Mouse (Mus musculus) thymus, postnatal 0 days (tissue): ENCODE data around the gene Uqcc1. TPM values are rescaled to one million over a fixed set of nuclear protein-coding genes. Genes with fewer than 3 reads are reported as not detected.

Experiments used
- DNase-seq: peaks from one replicate; pipeline ENCODE4 v3.0.0-alpha.2; 2015; ENCODE audit warnings: low spot score
- polyA plus RNA-seq: library from polyadenylated mRNA; unstranded; fragments of >200 nt; fragmentation: Nextera tagmentation; extraction: Ambion mirVana; gene quantifications from 2 replicates; pipeline ENCODE4 v1.2.1, GENCODE M21; 2015

Uqcc1 gene
- polyA plus RNA-seq, 1 experiment from 2014 or later, result 58.2 TPM

DNA sequence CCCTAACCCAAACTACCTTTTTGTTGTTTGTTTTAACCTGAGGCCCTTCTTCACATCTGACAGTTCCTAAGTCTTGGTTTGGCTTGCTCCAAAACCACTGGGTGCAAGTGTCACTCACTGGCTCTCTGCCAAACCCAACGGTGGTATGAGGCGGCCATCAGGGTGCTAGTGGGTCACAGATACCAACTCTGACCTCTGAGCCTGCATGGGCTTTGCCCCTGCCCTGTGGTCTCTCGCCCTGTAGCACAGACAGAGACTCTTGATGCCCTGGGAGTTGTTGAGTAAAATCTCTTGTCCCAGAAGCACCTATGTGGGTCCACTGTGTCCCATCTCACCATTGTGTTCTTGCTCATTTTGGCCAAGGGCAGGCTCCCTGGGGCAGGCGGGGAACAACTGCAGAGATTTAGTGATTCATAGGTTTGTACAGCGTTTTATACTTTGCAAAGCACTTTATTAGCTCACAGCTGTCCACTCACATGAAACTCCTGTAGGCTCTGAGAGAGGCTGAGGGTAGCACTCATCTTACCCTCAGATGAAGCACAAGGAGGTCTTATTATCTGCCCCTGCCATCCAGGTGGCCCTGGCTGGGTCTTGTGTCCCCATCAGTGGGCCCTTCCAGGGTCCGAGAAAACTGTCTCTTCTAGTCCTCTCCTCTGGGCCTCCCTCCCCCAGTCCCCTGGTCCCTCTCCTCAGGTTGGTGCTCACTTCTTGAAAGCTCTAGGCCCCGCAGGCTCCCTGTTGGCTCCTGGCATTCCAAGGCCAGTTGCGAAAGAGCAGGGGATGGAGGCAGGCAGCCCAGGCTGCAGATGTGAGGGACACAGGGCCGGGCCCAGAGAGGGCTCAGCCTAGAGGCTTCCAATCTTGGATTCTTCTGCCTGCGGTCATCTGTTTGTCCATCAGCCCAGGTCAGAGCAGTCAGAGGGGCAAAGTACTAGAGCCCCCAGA lies 112.5 kb downstream of the Uqcc1 start:
- DNase-seq, result no peak

DNA sequence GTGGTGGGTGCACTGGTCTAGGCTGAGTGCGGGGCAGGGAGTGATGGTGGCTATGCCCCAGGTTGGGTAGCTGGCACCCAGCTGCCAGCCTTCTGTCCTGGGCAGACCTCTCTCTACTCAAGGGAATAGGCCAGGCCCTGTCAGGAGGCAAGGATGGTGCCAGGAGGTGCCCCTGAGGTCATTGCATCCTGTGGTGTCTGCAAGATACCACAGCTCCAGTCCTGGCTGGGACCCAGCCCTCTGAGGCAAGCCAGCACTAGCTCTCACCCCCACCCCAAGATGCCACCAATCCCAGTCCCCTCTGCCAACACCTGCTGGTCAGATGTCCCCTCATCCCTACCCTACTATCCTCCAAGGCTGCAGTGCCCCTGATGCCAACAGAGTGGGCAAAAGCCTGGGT lies 113.9 kb downstream of the Uqcc1 start:
- no peak for DNase-seq

DNA sequence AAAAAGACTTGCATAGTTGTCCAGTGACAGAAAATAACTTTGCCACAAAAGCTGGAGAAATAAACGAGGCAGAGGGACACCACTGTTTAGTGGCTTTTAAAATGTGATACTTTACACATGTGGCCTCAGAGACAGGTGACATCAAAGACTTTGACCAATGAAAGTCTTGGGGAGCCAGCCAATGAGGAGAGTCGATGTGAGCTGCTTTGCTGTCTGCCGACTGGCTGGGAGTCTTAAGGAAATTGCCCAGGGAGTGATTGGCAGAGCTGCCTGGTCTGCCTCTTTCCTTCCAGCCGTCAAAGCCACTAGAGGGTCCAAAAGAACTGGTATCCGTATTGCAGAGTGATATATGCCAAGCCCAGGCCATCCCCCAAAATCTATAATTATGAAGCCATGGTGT lies 115.3 kb downstream of the Uqcc1 start:
- no peak for DNase-seq

DNA sequence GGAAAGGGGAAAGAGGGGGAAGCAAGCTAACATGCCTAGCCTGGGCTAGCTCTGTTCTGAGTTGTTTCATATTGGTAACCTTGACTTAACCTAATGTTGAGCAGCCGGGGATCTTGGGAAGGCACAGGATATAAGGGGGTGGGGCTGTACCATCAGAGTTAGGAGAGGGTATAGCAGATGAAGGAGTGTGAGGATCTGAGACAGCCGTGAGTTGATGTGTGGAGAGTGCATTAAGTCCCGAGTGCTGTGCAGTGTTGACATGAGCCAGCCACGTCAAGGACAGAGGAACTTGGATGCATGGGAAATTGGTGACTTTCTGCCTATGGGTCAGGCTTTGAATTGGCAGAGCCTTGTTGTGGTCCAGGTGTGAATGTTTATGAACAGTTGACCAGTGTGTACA lies 117.5 kb downstream of the Uqcc1 start:
- DNase-seq, result no peak

DNA sequence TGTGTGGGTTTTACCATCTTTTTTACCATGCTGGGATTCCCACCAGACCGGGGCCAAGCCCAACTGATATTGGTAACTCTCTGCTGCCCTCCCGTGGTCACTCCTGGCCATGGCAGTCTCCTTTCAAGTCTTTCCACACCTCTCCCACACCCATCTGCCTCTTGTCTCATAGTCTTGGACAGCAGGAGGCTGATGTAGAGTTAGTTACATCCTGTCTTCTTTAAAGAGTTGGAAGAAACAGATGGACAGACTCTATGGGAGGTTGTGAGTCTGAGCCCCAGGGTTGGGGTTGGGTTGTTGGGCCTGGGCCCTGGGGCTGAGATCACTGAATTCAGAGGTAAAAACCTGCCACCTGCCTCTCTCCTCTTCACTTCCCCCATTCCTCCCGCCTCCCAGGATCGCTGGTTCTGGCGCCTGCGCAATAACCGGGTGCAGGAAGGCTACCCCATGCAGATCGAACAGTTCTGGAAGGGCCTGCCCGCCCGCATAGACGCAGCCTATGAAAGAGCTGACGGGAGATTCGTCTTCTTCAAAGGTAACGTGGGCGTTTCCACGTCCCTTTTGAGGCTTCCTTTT lies 118.2 kb downstream of the Uqcc1 start:
- DNase-seq, result peak; percentile 69

DNA sequence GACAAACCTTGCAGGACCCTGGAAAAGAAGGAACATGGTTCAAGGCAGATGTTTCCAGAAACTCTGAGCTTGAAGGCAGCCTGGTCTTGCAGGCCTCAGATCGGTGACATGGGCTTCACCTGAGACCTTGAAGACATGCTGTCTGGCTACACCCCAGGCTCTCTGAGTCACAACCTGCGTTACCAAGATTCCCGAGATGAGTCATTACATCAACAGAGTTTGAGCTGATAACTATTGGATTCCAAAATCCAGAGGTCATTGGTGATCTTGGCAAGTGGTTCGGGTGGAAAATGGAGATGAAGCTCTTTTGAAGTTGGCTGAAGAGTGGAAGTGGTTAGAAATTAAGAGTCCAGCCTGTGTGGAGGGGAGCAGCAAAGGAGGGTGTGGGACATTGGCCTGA lies 120.5 kb downstream of the Uqcc1 start:
- no peak for DNase-seq

DNA sequence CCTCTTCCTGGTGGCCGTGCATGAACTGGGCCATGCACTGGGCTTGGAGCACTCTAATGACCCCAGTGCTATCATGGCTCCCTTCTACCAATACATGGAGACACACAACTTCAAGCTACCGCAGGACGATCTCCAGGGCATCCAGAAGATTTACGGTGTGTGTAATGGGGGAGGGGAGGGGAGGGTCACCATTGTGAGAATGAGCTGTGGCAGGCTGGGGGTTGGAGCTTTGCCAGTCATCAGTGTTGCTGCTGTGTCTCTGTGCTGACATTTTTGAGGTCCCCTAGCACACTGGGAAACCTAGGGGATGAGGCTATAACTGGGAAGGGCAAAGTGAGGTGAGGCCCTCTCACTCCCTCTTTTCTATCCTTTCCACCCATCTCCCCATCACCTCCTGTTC lies 122.7 kb downstream of the Uqcc1 start:
- DNase-seq, result no peak

DNA sequence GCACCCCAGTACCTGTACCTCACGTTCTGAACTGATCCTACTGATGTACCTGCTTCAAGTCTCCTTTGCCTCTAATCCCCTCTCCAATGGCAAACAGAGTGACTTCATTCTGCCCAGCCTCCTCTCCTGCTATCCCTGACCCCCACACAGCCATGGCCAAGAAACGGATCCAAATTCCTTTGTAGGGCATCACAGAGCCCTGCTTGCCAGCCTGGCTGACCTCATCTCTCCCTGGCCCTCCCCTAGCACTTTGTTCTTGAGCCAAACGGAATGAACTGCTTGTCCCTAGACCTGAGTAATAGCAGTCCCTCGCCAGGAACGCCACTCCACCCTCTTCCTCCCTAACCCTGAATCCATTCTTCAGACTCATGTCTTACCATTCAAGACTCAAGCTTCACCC lies 123.6 kb downstream of the Uqcc1 start:
- no peak for DNase-seq

DNA sequence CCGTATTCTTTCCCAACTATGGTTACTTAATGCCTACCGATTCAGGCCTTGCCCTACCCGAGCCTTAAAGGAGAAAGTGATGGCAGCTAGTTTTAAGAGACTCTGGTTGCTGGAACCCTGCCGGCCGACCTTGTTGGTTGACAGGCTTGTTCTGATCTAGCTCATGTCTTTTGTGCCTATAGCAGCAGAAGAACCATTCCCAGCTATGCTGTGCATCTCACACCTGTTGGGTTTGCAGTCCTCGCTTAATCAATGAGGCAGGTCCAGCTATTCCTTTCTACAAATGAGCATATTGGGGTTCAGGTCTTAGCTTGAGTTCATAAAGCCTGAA lies 124.2 kb downstream of the Uqcc1 start:
- DNase-seq, result no peak

DNA sequence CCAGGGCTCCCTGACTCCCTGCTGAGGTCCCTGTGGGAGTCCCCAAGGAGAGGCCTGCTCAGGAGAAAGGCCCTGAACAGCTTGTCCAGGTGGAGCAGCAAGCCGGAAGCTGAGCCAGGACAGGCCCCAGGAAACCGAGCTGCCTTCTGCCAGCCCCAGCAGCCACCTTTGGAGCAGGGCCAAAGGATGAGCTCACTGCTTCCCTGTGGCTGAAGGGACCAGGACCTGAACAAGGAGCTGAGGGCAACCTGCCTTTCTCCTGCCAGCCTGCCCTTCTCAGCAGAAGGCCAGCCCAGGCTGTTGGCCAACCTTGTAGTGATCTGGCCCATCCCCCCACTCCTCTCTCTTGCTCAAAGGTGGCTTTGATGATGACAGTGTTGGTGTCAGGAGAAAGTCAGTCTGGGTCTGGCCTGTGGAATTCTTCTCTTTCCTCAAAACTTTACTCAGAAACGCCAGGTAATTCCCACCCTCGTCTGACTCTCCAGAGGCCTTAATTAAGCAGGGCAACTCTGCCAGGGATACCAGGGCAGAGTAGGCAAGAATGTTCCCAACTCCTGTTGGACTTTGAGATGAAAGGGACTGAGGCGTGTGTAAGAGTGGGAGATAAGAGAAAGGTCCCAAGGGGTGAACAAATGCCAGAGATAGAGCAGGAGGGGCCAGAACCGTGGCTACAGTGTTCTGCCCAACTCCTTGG lies 124.7 kb downstream of the Uqcc1 start:
- DNase-seq, result no peak

DNA sequence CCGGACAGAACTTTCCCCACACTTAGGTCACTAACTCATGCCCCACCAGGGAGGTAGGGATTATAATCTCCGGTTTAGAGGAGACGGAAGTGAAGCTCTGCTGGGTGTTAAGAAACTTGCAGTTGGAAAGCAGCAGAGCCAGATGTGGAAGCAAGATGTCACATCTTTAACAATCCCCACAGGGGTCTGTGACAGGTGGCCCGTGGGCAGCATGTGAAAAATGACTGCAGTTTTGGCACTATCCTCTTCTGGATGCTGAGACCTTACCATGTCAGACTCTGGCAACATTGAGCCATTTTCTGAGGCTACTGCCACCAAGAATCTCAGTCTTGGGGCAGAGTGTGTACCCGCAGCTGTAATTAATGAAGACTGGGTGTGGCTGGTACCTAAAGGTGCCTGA lies 126.1 kb downstream of the Uqcc1 start:
- no peak for DNase-seq

DNA sequence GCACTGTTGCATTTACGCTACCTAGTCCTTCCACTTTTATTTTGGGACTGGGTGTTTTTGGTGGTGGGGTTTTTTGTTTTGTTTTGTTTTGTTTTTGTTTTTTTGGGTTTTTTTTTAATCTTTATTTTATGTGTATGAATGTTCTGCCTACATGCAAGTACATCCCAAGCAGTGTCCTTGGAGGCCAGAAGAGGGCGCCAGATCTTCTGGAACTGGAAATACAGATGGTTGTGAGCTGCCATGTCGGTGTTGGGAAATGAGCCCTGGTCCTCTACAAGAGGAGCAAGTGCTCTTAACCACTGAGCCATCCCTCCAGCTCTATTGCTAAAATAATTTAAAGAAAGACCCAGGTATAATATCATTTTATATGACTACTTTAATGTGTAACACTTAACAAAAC lies 127.3 kb downstream of the Uqcc1 start:
- peak; percentile 34 for DNase-seq

DNA sequence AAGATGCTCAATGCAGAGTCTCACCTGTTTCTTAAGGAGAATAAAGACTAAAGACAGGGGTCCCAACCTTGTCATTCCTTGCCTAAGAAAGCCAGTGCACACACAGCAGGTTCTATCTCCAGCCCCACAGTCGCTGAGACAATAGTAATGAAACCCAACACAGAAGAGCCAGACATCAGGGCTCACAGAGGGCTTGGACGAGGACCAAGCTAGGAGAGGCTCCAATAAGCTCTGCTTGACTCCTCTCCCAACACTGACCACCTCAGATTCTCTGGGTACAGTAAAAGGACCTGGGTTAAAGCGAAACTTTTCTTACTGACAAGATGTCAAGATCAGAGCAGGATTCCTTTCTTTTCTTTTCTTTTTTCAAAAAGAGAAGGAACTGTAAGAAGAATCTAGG lies 131.5 kb downstream of the Uqcc1 start:
- no peak for DNase-seq

Other genes starting within 250 kb of the Uqcc1 start
- 191 and 217 TPM in 2 replicates for gene Trpc4ap, start 237.9 kb downstream of the Uqcc1 start, polyA plus RNA-seq
- 49.2 and 50.8 TPM in 2 replicates for gene Edem2, start 200.8 kb downstream of the Uqcc1 start, polyA plus RNA-seq
- gene Gm17581, start 194.4 kb downstream of the Uqcc1 start, polyA plus RNA-seq, result not detected in 2 replicates
- 3.3 and 4.4 TPM in 2 replicates for gene Procr, start 179.2 kb downstream of the Uqcc1 start, polyA plus RNA-seq
- gene Mmp24, start 155.0 kb downstream of the Uqcc1 start, polyA plus RNA-seq, result 0.06 and 0.07 TPM in 2 replicates
- 24.0 and 24.4 TPM in 2 replicates for gene BC029722, start 110.9 kb downstream of the Uqcc1 start, polyA plus RNA-seq
- gene Eif6, start 103.4 kb downstream of the Uqcc1 start, polyA plus RNA-seq, result 232 and 242 TPM in 2 replicates
- 0.05 and 0.06 TPM in 2 replicates for gene Fam83c, start 95.5 kb downstream of the Uqcc1 start, polyA plus RNA-seq
- gene Gm15557, start 10.4 kb upstream of the Uqcc1 start, polyA plus RNA-seq, result not detected in 2 replicates
- gene Gdf5, start 15.1 kb upstream of the Uqcc1 start, polyA plus RNA-seq, result 0.22 and 0.25 TPM in 2 replicates
- 16.6 and 23.4 TPM in 2 replicates for gene Cep250, start 26.1 kb upstream of the Uqcc1 start, polyA plus RNA-seq
- gene 6430550D23Rik, start 77.7 kb upstream of the Uqcc1 start, polyA plus RNA-seq, result 2.1 TPM in 2 replicates
- gene Ergic3, start 77.7 kb upstream of the Uqcc1 start, polyA plus RNA-seq, result 175 and 186 TPM in 2 replicates
- gene Fer1l4, start 122.6 kb upstream of the Uqcc1 start, polyA plus RNA-seq, result 0.04 and 0.07 TPM in 2 replicates
- gene Spag4, start 134.9 kb upstream of the Uqcc1 start, polyA plus RNA-seq, result 0.90 and 0.98 TPM in 2 replicates
- 65.0 and 76.9 TPM in 2 replicates for gene Cpne1, start 181.7 kb upstream of the Uqcc1 start, polyA plus RNA-seq
- gene Rbm12, start 181.7 kb upstream of the Uqcc1 start, polyA plus RNA-seq, result 22.0 and 22.8 TPM in 2 replicates
- 13.8 and 14.9 TPM in 2 replicates for gene Gm28036, start 196.8 kb upstream of the Uqcc1 start, polyA plus RNA-seq
- gene Romo1, start 213.7 kb upstream of the Uqcc1 start, polyA plus RNA-seq, result 490 and 536 TPM in 2 replicates
- 51.4 and 51.5 TPM in 2 replicates for gene Nfs1, start 213.9 kb upstream of the Uqcc1 start, polyA plus RNA-seq
- 783 and 898 TPM in 2 replicates for gene Rbm39, start 249.9 kb upstream of the Uqcc1 start, polyA plus RNA-seq